Mouse (Mus musculus) CD4-positive naive resting alpha-beta T cell, adult 76 days (primary cell): ENCODE data around the gene Krtap5-2. TPM values are rescaled to one million over a fixed set of nuclear protein-coding genes. Genes with fewer than 3 reads are reported as not detected.

ENCODE experiments used
- total RNA-seq: library from RNA; stranded (reverse); gene quantifications from one replicate; pipeline ENCODE4 v1.2.4, GENCODE M21; 2023

Gene Krtap5-2
- total RNA-seq = not detected

DNA sequence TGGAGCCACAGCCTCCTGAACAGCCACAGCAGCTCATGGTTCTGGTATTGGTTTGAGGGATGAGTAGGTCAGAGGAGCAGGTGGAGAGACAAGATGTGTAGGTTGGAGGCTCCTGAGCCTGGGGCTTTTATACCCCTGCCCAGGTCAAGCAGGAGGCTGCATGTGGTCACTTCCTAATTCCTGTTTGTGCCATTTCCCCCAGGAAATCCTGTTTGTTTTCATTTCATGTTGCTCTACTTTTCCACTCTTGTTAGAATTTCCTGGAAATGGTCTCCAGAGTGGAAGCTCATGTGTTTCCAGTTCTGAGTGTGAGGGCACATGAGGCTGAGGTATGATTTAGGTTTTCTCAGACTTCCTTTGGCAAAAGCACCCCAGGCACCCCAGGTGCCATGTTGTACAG lies at the start of gene Krtap5-2:
Krtap5-2 (minus strand) TSS at position 101 of the 400 bp plus-strand sequence.

DNA sequence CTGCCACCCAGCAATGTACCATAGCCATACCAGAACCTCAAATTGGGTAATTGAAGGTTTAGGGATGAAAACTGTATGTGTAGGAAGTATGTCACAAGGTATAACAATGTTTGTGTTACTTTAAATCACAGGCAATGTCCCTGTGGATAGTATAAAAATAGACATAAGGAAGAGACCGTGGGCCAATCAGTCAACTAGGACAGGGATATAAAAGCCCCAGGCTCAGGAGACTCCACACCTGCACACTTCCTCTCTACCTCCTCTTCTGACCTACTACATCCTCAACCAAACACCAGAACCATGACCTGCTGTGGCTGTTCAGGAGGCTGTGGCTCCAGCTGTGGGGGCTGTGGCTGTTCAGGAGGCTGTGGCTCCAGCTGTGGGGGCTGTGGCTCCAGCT lies 35.8 kb upstream of the Krtap5-2 start, which contains the start of gene Gm7579:
Gm7579 (plus strand) TSS at position 301 of the 400 bp plus-strand sequence.

DNA sequence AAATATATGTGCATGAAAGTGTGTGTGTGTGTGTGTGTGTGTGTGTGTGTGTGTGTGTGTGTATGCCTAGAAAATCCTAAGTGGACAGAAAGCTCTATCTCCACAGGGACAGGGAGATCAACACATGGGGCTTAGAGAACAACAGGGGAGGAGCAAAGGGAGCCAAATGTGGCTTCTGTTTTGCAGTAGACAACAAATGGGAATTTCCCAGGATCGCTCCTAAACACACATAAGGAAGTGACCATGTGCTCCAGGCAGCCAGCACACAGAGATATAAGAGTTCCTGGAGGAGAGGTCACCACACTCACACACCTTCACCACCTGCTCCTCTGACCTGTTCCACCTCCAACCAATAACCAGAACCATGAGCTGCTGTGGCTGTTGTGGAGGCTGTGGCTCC lies 25.3 kb upstream of the Krtap5-2 start, which contains the start of gene Krtap5-3:
Krtap5-3 (plus strand) TSS at position 301 of the 400 bp plus-strand sequence.

DNA sequence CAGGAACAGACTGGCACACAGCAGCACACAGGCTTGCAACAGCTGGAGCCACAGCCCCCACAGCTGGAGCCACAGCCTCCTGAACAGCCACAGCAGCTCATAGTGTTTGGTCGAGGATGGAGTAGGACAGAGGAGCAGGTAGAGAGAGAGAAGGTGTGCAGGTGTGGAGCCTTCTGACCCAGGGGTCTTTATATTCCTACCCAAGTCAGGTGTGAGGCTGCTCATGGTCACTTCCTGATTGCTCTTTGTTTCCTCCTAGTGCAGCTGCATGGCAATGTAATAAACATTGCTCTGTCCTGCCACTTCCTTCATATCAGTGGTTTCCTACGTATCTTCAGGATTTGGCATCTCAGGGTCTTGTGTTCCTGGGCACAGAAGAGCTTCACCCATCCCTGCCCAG lies 14.5 kb upstream of the Krtap5-2 start, which contains the start of gene Gm10153:
Gm10153 (minus strand) TSS at position 101 of the 400 bp plus-strand sequence.

DNA sequence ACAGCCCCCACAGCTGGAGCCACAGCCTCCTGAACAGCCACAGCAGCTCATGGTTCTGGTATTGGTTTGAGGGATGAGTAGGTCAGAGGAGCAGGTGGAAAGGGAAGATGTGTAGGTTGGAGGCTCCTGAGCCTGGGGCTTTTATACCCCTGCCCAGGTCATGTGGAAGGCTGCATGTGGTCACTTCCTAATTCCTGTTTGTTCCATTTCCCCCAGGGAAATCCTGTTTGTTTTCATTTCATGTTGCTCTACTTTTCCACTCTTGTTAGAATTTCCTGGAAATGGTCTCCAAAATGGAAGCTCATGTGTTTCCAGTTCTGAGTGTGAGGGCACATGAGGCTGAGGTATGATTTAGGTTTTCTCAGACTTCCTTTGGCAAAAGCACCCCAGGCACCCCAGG lies 10.2 kb downstream of the Krtap5-2 start, which contains the start of gene Gm4553:
Gm4553 (minus strand) TSS at position 101 of the 400 bp plus-strand sequence.

DNA sequence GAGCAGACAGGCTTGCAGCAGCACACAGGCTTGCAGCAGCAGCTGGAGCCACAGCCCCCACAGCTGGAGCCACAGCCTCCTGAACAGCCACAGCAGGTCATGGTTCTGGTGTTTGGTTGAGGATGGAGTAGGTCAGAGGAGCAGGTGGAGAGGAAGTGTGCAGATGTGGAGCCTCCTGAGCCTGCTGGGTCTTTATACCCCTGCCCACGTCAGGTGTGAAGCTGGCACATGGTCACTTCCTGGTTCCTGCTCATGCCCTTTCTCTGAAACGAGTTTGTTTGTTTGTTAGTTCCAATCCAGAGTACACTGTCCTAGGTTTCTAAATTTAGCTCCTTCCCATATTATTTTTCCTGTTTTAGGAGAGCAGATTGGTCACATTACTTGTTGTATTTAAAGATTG lies 18.8 kb downstream of the Krtap5-2 start, which contains the start of gene Gm29735:
Gm29735 (minus strand) TSS at position 101 of the 400 bp plus-strand sequence.

DNA sequence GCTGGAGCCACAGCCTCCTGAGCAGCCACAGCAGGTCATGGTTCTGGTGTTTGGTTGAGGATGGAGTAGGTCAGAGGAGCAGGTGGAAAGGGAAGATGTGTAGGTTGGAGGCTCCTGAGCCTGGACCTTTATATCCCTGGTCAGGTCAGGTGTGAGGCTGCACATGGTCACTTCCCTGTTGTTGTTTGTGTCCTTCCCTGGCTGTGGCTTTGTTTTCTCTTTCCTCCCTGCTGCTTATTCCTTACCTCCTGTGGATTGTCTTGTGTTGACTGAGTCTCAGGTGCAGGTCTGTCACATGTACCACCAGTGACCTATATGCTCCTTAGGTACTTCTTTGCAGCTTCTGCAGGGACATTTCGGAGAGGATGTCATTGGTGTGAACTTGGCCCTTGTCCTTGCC lies 31.3 kb downstream of the Krtap5-2 start, which contains the start of gene Gm45337:
Gm45337 (minus strand) TSS at position 101 of the 400 bp plus-strand sequence.

DNA sequence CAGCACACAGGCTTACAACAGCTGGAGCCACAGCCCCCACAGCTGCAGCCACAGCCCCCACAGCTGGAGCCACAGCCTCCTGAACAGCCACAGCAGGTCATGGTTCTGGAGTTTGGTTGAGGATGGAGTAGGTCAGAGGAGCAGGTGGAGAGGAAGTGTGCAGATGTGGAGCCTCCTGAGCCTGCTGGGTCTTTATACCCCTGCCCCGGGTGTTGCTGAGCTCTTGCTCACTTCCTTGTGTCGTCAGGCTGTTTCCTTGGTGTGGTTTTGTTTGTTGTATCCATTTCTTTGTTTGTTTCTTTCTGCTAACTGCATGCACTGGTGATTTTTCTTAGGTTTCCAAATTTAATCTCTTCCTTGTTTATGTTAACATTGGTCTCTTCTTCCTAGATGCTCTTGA lies 39.9 kb downstream of the Krtap5-2 start, which contains the start of gene Gm39115:
Gm39115 (minus strand) TSS at position 101 of the 400 bp plus-strand sequence.

Other genes with a start within 250 kb of the Krtap5-2 start
- not detected for gene Brsk2, start 226.3 kb downstream of the Krtap5-2 start, total RNA-seq
- 82.7 TPM for gene Mob2, start 114.9 kb downstream of the Krtap5-2 start, total RNA-seq
- gene Dusp8, start 80.2 kb downstream of the Krtap5-2 start, total RNA-seq = 7.7 TPM
- not detected for gene Gm45618, start 55.3 kb downstream of the Krtap5-2 start, total RNA-seq
- not detected for gene Gm39115, start 40.0 kb downstream of the Krtap5-2 start, total RNA-seq
- gene Gm45337, start 31.4 kb downstream of the Krtap5-2 start, total RNA-seq = not detected
- not detected for gene Gm29735, start 18.9 kb downstream of the Krtap5-2 start, total RNA-seq
- not detected for gene Gm4553, start 10.3 kb downstream of the Krtap5-2 start, total RNA-seq
- not detected for gene Gm10153, start 14.4 kb upstream of the Krtap5-2 start, total RNA-seq
- not detected for gene Krtap5-3, start 25.4 kb upstream of the Krtap5-2 start, total RNA-seq
- gene Gm7579, start 35.9 kb upstream of the Krtap5-2 start, total RNA-seq = not detected
- not detected for gene Krtap5-5, start 54.0 kb upstream of the Krtap5-2 start, total RNA-seq
- gene Gm40460, start 65.1 kb upstream of the Krtap5-2 start, total RNA-seq = not detected
- gene Gm2431, start 82.3 kb upstream of the Krtap5-2 start, total RNA-seq = not detected
- gene Gm4559, start 98.4 kb upstream of the Krtap5-2 start, total RNA-seq = not detected
- not detected for gene Krtap5-1, start 121.1 kb upstream of the Krtap5-2 start, total RNA-seq
- not detected for gene Krtap5-4, start 127.5 kb upstream of the Krtap5-2 start, total RNA-seq
- gene Ifitm10, start 197.7 kb upstream of the Krtap5-2 start, total RNA-seq = 4.6 TPM
- gene Gm49369, start 206.7 kb upstream of the Krtap5-2 start, total RNA-seq = 3.8 TPM
- gene Ctsd, start 212.0 kb upstream of the Krtap5-2 start, total RNA-seq = 184 TPM